Mouse (Mus musculus) limb, embryonic 15.5 days (tissue): ENCODE results near the gene Rap1gap2. TPM values are rescaled to one million over a fixed set of nuclear protein-coding genes. Genes with fewer than 3 reads are reported as not detected.

Experiments used
- ATAC-seq: fragments of 200-750 bp; cut with Nextera tagmentation; 2 replicates; pipeline ENCODE4 v1.8.0; 2017; ENCODE audit warnings: low read depth, moderate TSS enrichment; ENCODE audit not compliant: insufficient number of reproducible peaks, low FRiP score, low TSS enrichment
- H3K27ac ChIP-seq: fragments of 300-500 bp; sonication (generic); 2 replicates; pipeline ENCODE4 v1.5.1; 2015; ENCODE audit warnings: moderate library complexity, mild to moderate bottlenecking, inconsistent platforms
- H3K27me3 ChIP-seq: fragments of 300-500 bp; sonication (generic); 2 replicates; pipeline ENCODE4 v1.6.1; 2015; ENCODE audit warnings: inconsistent platforms
- H3K36me3 ChIP-seq: fragments of 300-500 bp; sonication (generic); 2 replicates; pipeline ENCODE4 v1.6.1; 2015; ENCODE audit warnings: inconsistent platforms
- H3K4me1 ChIP-seq: fragments of 300-500 bp; sonication (generic); 2 replicates; pipeline ENCODE4 v1.6.1; 2015; ENCODE audit warnings: inconsistent platforms
- H3K4me2 ChIP-seq: fragments of 300-500 bp; sonication (generic); 2 replicates; pipeline ENCODE4 v1.6.1; 2015; ENCODE audit warnings: mild to moderate bottlenecking, inconsistent platforms
- H3K4me3 ChIP-seq: fragments of 300-500 bp; sonication (generic); 2 replicates; pipeline ENCODE4 v1.5.1; 2015; ENCODE audit warnings: mild to moderate bottlenecking, inconsistent platforms
- H3K9ac ChIP-seq: fragments of 300-500 bp; sonication (generic); 2 replicates; pipeline ENCODE4 v1.6.1; 2015; ENCODE audit warnings: inconsistent platforms
- H3K9me3 ChIP-seq: fragments of 300-500 bp; sonication (generic); 2 replicates; pipeline ENCODE4 v1.6.1; 2016; ENCODE audit warnings: inconsistent platforms
- WGBS: fragments of 180-500 bp; shearing (Covaris S2); methylation state at CpG from one replicate; pipeline ENCODE4 v1.1.7; 2015; 5-methylcytosine and 5-hydroxymethylcytosine counted together
- polyA plus RNA-seq: library from polyadenylated mRNA; unstranded; fragments of >200 nt; fragmentation: Nextera tagmentation; extraction: Ambion mirVana; gene quantifications from 2 replicates; pipeline ENCODE4 v1.2.1, GENCODE M21; 2015

Rap1gap2 gene
- polyA plus RNA-seq, 1 experiment from 2014 or later: 1.6 TPM

DNA sequence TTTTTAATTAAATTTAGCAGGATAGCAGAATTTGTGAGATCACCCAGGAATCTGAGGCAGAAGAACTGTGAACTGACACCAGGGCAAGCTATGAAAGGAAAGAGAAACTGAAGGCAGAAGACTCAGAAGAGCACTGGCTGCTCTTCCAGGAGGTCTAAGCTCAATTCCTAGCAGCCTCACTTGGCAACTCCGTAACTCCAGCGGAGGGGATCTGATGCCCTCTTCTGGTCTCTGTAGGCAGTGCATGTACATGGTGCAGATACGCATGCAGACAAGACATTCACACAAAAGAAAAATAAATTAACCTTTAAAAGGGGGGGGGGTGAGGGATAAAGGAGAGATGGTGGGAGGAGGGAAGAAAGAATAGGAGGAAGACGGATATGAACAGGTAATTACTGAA lies 80.9 kb downstream of the Rap1gap2 start:
- 66% methylated on average over 4 of the region's 4 CpGs for WGBS
- Histone ChIP-seq H3K27me3 (peaks cover 13% of the 10 kb centered on the region), H3K27ac (no peak overlapping the region), H3K4me3 (no peak overlapping the region), H3K4me1 (peaks cover 12% of the 10 kb centered on the region), H3K36me3 (no peaks in the 10 kb centered on the region), H3K9ac (no peak overlapping the region), H3K9me3 (no peaks in the 10 kb centered on the region), H3K4me2 (no peak overlapping the region)
- no peak for ATAC-seq

DNA sequence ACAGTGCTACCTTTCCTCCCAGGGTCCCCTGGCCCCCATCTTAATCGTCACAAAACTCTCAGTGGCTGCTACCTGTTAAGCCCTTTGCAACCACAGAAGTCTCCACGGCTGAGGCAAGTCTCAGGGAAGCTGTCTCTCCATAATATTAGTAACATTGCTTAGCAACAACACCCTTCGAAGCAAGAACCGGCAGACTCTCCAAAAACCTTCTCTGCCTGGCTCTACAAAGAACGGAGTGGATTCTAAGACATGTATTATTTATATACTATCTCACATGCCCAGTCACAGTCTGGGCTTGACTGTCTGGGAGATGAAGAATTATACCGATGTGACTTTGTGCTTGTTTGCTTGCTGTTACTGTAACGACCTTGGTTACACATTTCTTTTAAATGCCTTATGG lies 83.2 kb downstream of the Rap1gap2 start:
- H3K27ac ChIP-seq: peak overlapping the region; percentile 51; the same call in 1 of the 2 replicates
- peak overlapping the region; percentile 50; the same call in 1 of the 2 replicates for H3K4me2 ChIP-seq

DNA sequence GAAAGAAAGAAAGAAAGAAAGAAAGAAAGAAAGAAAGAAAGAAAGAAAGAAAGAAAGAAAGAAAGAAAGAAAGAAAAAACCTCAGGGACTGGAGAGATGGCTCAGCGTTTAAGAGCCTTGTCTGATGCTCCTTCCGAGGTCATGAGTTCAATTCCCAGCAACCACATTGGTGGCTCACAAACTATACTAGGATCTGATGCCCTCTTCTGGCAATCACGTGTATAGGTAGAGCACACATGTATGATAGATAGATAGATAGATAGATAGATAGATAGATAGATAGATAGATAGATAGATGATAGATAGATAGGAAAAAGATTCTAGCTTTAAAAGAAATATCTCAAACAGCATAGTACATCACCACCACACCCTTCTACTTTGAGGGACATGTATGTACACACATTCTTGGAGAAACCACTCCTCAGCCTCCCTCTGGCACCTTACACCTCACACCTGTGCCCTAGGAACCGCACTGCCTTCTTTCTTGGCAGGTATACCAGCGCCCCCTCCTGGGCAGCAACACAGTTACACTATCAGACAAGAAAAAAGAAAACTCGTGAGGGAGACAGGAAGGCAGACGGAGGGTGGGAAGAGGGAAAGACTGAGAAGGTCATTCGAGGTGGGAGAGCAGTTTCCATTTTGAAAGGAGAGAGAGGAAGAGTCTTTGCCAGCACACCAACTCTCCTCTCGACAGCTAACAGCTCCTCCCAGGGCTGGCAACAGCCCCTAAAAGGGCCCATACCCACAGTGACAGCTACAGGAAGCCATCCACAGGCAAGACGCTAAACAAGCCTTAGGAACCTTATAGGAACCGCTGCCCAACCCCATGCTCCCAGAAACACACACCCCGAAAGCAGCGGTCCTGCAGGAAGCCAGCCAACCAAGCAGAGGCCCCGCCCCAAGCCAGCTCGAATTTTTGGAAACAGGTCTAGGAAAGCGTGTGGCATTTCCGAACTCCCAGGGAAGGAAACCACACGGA lies 84.2 kb downstream of the Rap1gap2 start:
- Histone ChIP-seq H3K9ac (0 out of 2 replicates have a peak overlapping the region, but pooled peaks have one; percentile 8), H3K27me3 (peaks cover 47% of the 10 kb centered on the region), H3K4me3 (peak overlapping the region; percentile 23), H3K27ac (peak overlapping the region; percentile 51), H3K9me3 (no peaks in the 10 kb centered on the region), H3K36me3 (no peaks in the 10 kb centered on the region), H3K4me1 (peaks cover 31% of the 10 kb centered on the region), H3K4me2 (peak overlapping the region; percentile 50)
- WGBS: 12% methylated on average over 18 of the region's 18 CpGs
- peak; percentile 20; the same call in 1 of the 2 replicates for ATAC-seq

More for the DNA sequence above, 83.2 kb downstream of the Rap1gap2 start:
- H3K9ac ChIP-seq: no peak overlapping the region
- H3K27me3 ChIP-seq: peaks cover 36% of the 10 kb centered on the region
- no peaks in the 10 kb centered on the region for H3K9me3 ChIP-seq
- no peak for ATAC-seq
- peaks cover 22% of the 10 kb centered on the region for H3K4me1 ChIP-seq
- 55% methylated on average over 7 of the region's 7 CpGs for WGBS
- no peak overlapping the region for H3K4me3 ChIP-seq
- no peaks in the 10 kb centered on the region for H3K36me3 ChIP-seq

DNA sequence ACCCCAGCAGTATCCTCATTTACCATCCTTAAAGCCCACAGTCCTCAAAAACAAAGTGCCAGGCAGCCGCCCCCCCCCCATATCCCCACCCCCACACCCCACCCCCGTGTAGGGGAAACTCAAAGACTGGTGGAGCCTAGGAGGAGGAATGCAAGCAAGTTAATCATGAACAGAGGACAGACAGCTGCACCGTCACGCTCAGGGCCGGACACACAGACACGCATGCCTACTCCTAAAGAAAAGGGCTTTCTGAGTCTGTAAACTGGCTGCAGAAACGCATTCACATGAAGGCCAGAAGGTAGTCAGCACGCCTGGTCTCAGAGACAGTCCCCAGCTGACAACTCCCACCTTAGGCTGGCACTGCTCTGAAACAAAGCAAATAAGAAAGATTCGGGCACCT lies 85.1 kb downstream of the Rap1gap2 start:
- Histone ChIP-seq H3K9me3 (no peaks in the 10 kb centered on the region), H3K4me3 (no peak overlapping the region), H3K27ac (no peak overlapping the region), H3K36me3 (no peaks in the 10 kb centered on the region), H3K9ac (no peak overlapping the region), H3K27me3 (peaks cover 51% of the 10 kb centered on the region), H3K4me2 (no peak overlapping the region), H3K4me1 (peaks cover 33% of the 10 kb centered on the region)
- no peak for ATAC-seq
- WGBS: 62% methylated on average over 9 of the region's 9 CpGs

DNA sequence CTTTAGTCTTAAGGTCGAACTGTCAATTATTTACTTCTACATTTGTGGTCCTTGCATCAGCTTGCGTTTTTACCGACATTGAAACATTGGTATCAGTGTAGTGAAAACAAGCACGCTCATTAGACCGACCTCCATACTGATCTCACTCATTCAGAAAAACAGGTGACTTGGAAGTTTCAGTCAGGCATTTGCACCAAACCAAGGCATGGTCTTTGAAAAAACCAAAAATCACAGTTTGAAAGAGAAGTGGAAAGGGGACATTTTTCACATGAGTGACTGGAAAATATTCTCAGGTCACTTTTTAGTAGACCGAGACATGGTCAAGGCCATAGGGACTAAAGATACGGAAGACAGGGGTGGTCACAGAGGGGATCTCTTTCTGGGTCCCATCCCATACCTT lies 85.5 kb downstream of the Rap1gap2 start:
- Histone ChIP-seq H3K4me2 (no peak overlapping the region), H3K36me3 (no peaks in the 10 kb centered on the region), H3K4me1 (peaks cover 33% of the 10 kb centered on the region), H3K27ac (no peak overlapping the region), H3K9ac (no peak overlapping the region), H3K4me3 (no peak overlapping the region), H3K9me3 (no peaks in the 10 kb centered on the region), H3K27me3 (peaks cover 54% of the 10 kb centered on the region)
- no peak for ATAC-seq
- 92% methylated on average over 7 of the region's 7 CpGs for WGBS

DNA sequence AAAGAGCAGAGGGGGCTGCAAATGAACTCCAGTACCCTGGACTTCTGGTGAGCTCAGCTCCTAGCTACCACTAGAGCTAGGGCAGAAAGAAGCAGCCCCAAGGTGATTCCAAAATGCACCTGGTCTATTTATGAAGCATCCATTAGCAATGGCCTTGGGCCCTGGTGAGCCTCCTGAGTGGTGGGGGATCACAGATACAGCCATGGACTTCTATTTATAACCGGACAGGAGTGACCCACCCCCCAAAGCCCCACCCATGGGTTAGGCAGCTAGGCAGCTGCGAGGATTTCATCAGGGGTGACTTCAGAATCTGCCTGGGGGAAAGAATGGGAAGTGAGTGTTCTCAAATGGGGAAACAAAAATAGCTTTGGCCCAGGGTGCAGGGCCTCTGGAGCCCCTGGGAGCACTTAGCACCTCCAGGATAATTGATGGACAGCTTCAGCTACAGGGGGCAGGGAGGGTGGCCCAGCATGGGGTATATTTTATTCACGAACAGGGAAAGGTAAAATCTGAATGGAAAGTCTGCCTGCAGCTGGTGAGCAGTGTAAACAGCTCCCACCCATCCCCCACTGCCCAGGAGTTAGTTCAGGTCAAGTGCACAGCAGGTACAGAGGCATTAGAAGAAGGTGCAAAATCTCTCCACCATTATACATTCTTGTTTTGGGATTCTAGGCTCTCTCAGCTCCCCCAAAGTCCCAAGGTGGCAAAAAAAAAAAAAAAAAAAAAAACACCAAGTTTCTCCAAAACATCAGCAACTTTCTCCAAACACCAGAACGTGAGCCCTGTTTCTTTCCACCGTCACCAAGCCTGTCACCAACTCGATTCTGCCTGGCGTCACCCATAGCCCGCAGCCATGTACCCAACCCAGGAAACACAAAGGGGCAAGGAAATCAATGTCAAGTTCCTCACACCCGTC lies 86.4 kb downstream of the Rap1gap2 start:
- Histone ChIP-seq H3K36me3 (no peaks in the 10 kb centered on the region), H3K9me3 (no peaks in the 10 kb centered on the region), H3K4me1 (peaks cover 33% of the 10 kb centered on the region), H3K27me3 (peaks cover 58% of the 10 kb centered on the region), H3K4me3 (no peak overlapping the region), H3K9ac (no peak overlapping the region), H3K4me2 (no peak overlapping the region), H3K27ac (no peak overlapping the region)
- 51% methylated on average over 9 of the region's 9 CpGs for WGBS
- no peak for ATAC-seq

DNA sequence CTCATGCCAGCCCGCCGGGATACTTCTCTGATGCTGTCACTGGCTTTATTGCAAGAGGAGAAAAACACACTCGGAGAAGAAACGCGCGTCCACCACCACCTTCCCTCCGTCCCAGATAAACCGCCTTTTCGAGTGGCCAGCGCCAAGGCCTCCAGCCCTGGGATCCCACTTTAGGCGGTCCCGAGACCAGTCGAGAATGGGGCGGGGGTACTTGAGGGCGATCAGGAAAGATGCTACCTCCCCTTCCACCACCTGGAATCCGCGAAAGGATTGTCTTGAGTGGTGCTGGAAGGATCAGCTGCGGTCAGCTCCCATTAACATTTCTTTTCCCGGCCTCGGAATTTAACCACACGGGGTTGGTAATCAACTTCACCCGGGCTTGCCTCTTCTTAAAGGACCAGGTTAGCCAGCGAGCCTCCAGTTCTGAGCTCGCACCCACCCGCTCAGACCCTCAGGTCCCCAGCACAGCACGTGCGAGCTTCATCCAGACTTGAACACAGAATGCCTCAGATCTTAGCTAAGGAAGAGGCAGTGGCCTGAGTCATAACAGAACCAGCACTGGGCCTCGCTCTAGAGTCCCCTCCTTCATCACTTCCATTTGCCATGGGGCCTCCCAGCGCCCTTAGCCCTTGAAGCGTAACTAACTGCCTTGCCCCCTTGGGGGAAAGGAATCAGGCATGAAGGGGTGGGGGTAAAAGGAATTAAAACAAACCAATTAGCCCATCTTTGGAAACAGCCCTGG lies 87.3 kb downstream of the Rap1gap2 start:
- ATAC-seq: no peak
- Histone ChIP-seq H3K27ac (no peak overlapping the region), H3K4me3 (peak overlapping the region; percentile 65), H3K4me2 (peak overlapping the region; percentile 96), H3K27me3 (peaks cover 58% of the 10 kb centered on the region), H3K4me1 (peaks cover 33% of the 10 kb centered on the region), H3K9ac (no peak overlapping the region), H3K9me3 (no peaks in the 10 kb centered on the region), H3K36me3 (no peaks in the 10 kb centered on the region)
- WGBS: 4% methylated on average over 30 of the region's 30 CpGs

DNA sequence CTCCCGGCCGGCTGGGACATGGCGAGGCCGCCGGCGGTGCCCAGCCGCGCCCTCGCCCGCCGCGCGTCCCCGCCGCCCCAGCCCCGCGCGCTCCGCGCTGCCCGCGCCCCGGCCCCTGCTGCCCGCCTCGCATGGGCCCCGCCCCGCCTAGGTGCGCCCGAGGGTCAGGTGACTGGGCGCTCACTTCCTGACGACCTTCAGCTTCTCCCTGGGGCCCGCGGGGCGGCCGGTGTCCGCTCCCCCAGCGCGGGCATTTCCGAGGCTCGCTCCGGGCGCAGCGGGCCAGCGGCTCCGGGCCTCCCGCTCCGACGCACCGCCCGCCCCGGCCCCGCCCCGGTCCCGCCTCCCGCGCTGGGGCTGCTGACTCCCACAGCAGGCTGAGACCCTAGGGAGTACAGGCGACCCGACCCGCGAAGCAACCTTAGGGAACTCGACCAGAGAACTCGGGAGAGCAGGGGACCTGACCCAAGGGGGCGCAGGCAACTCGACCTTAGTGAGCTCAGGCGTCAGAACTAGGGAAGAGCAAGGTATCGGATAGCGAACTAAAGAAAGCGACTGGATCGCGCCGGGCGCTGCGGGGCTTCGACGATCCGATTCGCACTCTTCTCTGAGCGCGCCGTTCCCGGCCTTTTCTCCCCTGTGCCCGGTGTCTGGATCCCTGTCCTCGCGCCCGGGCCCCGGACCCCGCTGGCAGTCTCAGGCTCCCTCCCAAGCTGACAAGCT lies 88.1 kb downstream of the Rap1gap2 start:
- under 1% methylated on average over 71 of the region's 87 CpGs for WGBS
- Histone ChIP-seq H3K27me3 (peaks cover 58% of the 10 kb centered on the region), H3K36me3 (no peaks in the 10 kb centered on the region), H3K27ac (no peak overlapping the region), H3K4me1 (peaks cover 33% of the 10 kb centered on the region), H3K9me3 (no peaks in the 10 kb centered on the region), H3K9ac (peak overlapping the region; percentile 58), H3K4me3 (peak overlapping the region; percentile 65), H3K4me2 (peak overlapping the region; percentile 96)
- ATAC-seq: peak; percentile 16; the same call in 1 of the 2 replicates

DNA sequence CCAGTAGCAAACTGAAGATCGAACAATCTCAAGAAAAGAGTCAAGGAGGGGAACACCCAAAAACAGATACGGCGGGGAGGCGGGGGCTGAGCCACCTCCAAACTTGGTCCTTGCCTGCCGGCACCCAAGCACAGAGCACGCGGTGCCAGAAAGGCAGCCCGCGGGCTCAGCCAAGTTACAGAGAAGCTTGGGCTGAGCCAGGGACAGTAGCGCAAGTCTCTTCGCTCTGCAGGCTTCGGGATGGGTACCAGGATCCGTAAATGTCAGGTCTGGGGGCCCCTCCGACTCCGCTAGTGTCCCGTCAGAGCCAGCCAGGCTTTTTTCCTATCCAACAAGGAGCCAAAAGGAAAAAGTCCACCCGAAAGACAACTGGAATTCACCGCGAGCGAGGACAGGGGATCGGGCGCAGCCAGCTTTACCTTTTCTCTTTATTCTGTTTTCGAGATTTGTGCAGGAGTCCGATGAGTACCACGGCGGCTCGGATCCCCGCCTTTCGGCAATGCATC lies 88.7 kb downstream of the Rap1gap2 start:
- Histone ChIP-seq H3K4me3 (peak overlapping the region; percentile 65), H3K36me3 (no peaks in the 10 kb centered on the region), H3K9ac (peak overlapping the region; percentile 58), H3K4me1 (peaks cover 28% of the 10 kb centered on the region), H3K27ac (no peak overlapping the region), H3K9me3 (no peaks in the 10 kb centered on the region), H3K27me3 (peaks cover 58% of the 10 kb centered on the region), H3K4me2 (peak overlapping the region; percentile 96)
- WGBS: under 1% methylated on average over 29 of the region's 29 CpGs
- no peak for ATAC-seq

DNA sequence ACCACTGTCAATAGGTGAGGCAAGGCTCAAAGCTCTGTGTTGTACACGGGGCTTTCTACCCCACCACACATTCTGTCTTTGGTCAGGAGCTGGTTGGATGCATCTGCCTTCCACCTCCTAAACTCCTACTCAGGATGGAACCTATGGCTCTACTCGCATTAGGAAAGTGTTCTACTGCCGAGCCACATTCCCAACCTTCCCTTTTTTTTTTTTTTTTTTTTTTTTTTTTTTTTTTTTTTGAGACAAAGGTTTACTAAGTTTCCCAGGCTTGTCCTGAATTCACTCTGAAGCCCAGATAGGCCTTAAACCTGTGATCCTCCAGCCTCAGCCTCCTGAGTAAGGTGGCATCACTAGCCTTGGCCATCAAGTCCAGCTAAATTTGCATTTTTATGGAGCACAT lies 90.5 kb downstream of the Rap1gap2 start:
- 74% methylated on average over 3 of the region's 3 CpGs for WGBS
- ATAC-seq: no peak
- no peak overlapping the region for H3K4me2 ChIP-seq
- H3K36me3 ChIP-seq: no peaks in the 10 kb centered on the region
- H3K4me3 ChIP-seq: no peak overlapping the region
- peaks cover 52% of the 10 kb centered on the region for H3K27me3 ChIP-seq
- no peak overlapping the region for H3K27ac ChIP-seq
- peaks cover 21% of the 10 kb centered on the region for H3K4me1 ChIP-seq
- H3K9me3 ChIP-seq: no peaks in the 10 kb centered on the region
- H3K9ac ChIP-seq: no peak overlapping the region
